Mouse (Mus musculus) lung, embryonic 14.5 days (tissue): Measurements from ENCODE around the gene Nsa2. TPM values are rescaled to one million over a fixed set of nuclear protein-coding genes. Genes with fewer than 3 reads are reported as not detected.

Experiments used
- ATAC-seq: fragments of 200-750 bp; cut with Nextera tagmentation; 2 replicates; pipeline ENCODE4 v1.8.0; 2017; ENCODE audit warnings: mild to moderate bottlenecking, moderate TSS enrichment, moderate library complexity; ENCODE audit not compliant: insufficient read depth
- DNase-seq: peaks from one replicate; pipeline ENCODE4 v3.0.0-alpha.2; 2015
- H3K27ac ChIP-seq: fragments of 300-500 bp; sonication (generic); 2 replicates; pipeline ENCODE4 v1.5.1; 2014; ENCODE audit warnings: low read depth, mild to moderate bottlenecking, moderate library complexity
- H3K27me3 ChIP-seq: fragments of 300-500 bp; sonication (generic); 2 replicates; pipeline ENCODE4 v1.6.1; 2014; ENCODE audit warnings: low read length, control low read depth; ENCODE audit not compliant: insufficient read depth
- H3K36me3 ChIP-seq: fragments of 300-500 bp; sonication (generic); 2 replicates; pipeline ENCODE4 v1.6.1; 2014; ENCODE audit warnings: control low read depth; ENCODE audit not compliant: insufficient read depth
- H3K4me1 ChIP-seq: fragments of 300-500 bp; sonication (generic); 2 replicates; pipeline ENCODE4 v1.6.1; 2014; ENCODE audit warnings: antibody characterized with exemption, control low read depth; ENCODE audit not compliant: insufficient read depth
- H3K4me2 ChIP-seq: fragments of 300-500 bp; sonication (generic); 2 replicates; pipeline ENCODE4 v1.6.1; 2014; ENCODE audit warnings: mild to moderate bottlenecking
- H3K4me3 ChIP-seq: fragments of 300-500 bp; sonication (generic); 2 replicates; pipeline ENCODE4 v1.5.1; 2014; ENCODE audit warnings: low read depth, low read length
- H3K9ac ChIP-seq: fragments of 300-500 bp; sonication (generic); 2 replicates; pipeline ENCODE4 v1.6.1; 2014
- H3K9me3 ChIP-seq: fragments of 300-500 bp; sonication (generic); 2 replicates; pipeline ENCODE4 v1.6.1; 2016; ENCODE audit warnings: low read depth, low read length, control low read depth
- CTCF ChIP-seq: IDR thresholded peaks from 2 replicates; pipeline ENCODE4 v1.5.1; 2016; ENCODE audit warnings: antibody characterized with exemption, low read depth
- WGBS: fragments of 180-500 bp; shearing (Covaris S2); extraction: QIAGEN DNeasy Blood & Tissue Kit; methylation state at CpG from one replicate; pipeline ENCODE4 v1.1.7; 2014; 5-methylcytosine and 5-hydroxymethylcytosine counted together
- polyA plus RNA-seq: library from polyadenylated mRNA; unstranded; fragments of >200 nt; fragmentation: Nextera tagmentation; extraction: Ambion mirVana; gene quantifications from 2 replicates; pipeline ENCODE4 v1.2.1, GENCODE M21; 2014

Nsa2 gene
- polyA plus RNA-seq, 1 experiment from 2014 or later, result 71.5 TPM

DNA sequence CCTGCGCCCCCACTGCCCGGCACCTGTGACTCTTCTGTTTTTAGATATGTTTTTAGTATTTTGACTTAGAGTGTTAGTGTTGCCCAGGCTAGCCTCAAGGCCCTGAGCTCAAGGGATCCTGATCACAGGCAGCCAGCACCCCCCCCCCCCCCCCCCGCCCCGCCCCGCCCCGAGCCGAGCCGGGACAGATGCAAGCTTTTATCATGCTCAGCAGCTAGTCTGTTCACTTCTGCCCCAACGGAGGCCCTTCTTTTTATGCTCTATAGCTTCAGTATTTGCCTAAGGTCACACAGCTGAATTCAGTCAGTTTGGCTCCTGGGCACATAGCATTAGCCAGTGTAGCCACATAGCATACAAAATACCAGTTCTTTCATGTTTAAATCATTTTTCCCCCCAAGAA is 51.4 kb downstream of the Nsa2 start:
- no peak for DNase-seq
- 79% methylated on average over 9 of the region's 9 CpGs for WGBS
- no peak for TF ChIP-seq CTCF
- no peak for ATAC-seq
- no peak overlapping the region for H3K4me2 ChIP-seq
- no peak overlapping the region for H3K9ac ChIP-seq
- H3K9me3 ChIP-seq, result no peaks in the 10 kb centered on the region
- no peak overlapping the region for H3K27ac ChIP-seq
- H3K4me1 ChIP-seq, result no peaks in the 10 kb centered on the region
- H3K27me3 ChIP-seq, result no peaks in the 10 kb centered on the region
- no peak overlapping the region for H3K4me3 ChIP-seq
- no peaks in the 10 kb centered on the region for H3K36me3 ChIP-seq

- H3K4me3 ChIP-seq, result no peak overlapping the region
- ATAC-seq, result no peak
- 75% methylated on average over 7 of the region's 7 CpGs for WGBS
Measured at GRCm38 (mm10) chr13:97082432-97082831, 55.3 kb downstream of the Nsa2 start.

GRCm38 (mm10) chr13:97080615-97081014 is 57.1 kb downstream of the Nsa2 start:
- DNase-seq (no peak), ATAC-seq (no peak)
- 79% methylated on average over 3 of the region's 3 CpGs for WGBS
- H3K27ac ChIP-seq, result no peak overlapping the region
- no peaks in the 10 kb centered on the region for H3K27me3 ChIP-seq
- H3K4me1 ChIP-seq, result no peaks in the 10 kb centered on the region
- H3K9ac ChIP-seq, result no peak overlapping the region
- H3K36me3 ChIP-seq, result no peaks in the 10 kb centered on the region
- no peak for TF ChIP-seq CTCF
- no peak overlapping the region for H3K4me2 ChIP-seq
- no peaks in the 10 kb centered on the region for H3K9me3 ChIP-seq
- no peak overlapping the region for H3K4me3 ChIP-seq

More at GRCm38 (mm10) chr13:97082432-97082831, 55.3 kb downstream of the Nsa2 start:
- Histone ChIP-seq H3K27me3 (no peaks in the 10 kb centered on the region), H3K4me2 (no peak overlapping the region), H3K9me3 (no peaks in the 10 kb centered on the region), H3K27ac (no peak overlapping the region), H3K9ac (no peak overlapping the region), H3K36me3 (no peaks in the 10 kb centered on the region), H3K4me1 (no peaks in the 10 kb centered on the region)
- DNase-seq, result no peak
- no peak for TF ChIP-seq CTCF

DNA sequence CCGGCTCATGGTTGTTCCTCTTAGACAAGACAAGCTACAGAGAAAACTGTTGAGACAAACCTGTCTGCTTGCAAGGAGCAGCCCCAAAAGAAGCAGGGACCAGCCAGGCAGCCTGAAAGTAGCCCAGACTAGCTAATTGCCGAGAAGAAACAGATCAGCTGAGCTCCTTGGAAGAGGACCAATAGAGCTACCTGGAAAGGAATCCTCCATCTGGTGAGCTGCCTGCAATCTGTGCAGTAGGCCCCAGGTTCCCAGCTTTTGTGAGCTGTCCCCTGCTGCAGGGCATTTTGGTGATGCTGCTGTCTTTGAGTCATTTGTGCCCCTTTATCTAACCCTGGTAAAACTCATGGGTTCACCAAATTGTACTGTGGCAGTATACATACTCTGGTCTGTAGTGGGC is 57.5 kb downstream of the Nsa2 start:
- ATAC-seq, result no peak
- Histone ChIP-seq H3K9me3 (no peaks in the 10 kb centered on the region), H3K36me3 (no peaks in the 10 kb centered on the region), H3K9ac (no peak overlapping the region), H3K4me1 (no peaks in the 10 kb centered on the region), H3K4me2 (no peak overlapping the region), H3K27ac (no peak overlapping the region), H3K27me3 (no peaks in the 10 kb centered on the region), H3K4me3 (no peak overlapping the region)
- WGBS, result 70% methylated on average over 2 of the region's 2 CpGs
- DNase-seq, result no peak
- no peak for TF ChIP-seq CTCF

Other genes starting within 250 kb of the Nsa2 start
- gene Gcnt4, start 213.2 kb downstream of the Nsa2 start, polyA plus RNA-seq, result 0.13 and 0.27 TPM in 2 replicates
- gene 1700029F12Rik, start 103.6 kb downstream of the Nsa2 start, polyA plus RNA-seq, result not detected in 2 replicates
- gene Fam169a, start 70.7 kb downstream of the Nsa2 start, polyA plus RNA-seq, result 2.9 and 3.7 TPM in 2 replicates
- 3.1 and 4.6 TPM in 2 replicates for gene Gm6169, start 38.7 kb downstream of the Nsa2 start, polyA plus RNA-seq
- 28.2 and 29.2 TPM in 2 replicates for gene Gfm2, start within 50 bp of the Nsa2 start, polyA plus RNA-seq
- 22.9 and 26.4 TPM in 2 replicates for gene Hexb, start 60.4 kb upstream of the Nsa2 start, polyA plus RNA-seq
- gene Enc1, start 103.2 kb upstream of the Nsa2 start, polyA plus RNA-seq, result 14.0 and 14.1 TPM in 2 replicates